Mouse (Mus musculus): ENCODE data around the gene Tmem126b. TPM values are rescaled to one million over a fixed set of nuclear protein-coding genes. Genes with fewer than 3 reads are reported as not detected.

Tmem126b gene
- 46.1 and 49.5 TPM in 2 replicates for polyA plus RNA-seq (2015; fragmentation: Nextera tagmentation; extraction: Ambion mirVana)

DNA sequence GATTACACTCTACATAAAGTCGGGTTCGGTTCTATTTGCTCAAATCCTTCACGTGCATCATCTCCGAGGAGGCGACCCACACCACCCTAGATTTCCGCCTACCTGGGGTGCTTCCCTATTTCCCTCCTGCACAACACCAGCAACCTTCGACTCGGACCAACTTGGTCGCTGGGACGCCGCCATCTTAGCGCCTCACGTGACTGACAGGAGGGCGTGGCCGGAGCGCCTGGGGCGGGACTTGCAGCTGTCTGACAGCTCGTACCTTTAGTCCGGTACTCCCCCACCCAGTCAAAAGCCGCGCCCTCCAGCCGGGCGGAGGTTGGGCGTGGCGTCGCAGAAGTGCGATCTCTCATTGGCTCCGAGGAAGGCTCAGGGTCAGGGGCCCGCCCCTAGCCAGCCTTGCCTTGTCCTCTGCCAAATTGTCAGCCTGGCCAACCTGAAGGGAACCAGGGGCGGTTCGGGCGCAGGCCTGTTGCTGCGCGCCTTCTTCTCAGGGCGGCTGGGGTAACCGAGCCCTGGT is at the start of gene Tmem126b:
TSS of gene Tmem126b (minus strand) at position 209 of the 520 bp plus-strand sequence.
- peak within 1 kb of the TSS; percentile 75 for H3K4me2 ChIP-seq
- H3K36me3 ChIP-seq (replicated peaks): no peaks in the 10 kb centered on the region
- H3K4me3 ChIP-seq: peak within 1 kb of the TSS; percentile 71
- H3K9me3 ChIP-seq: no peaks in the 10 kb centered on the region
- no peaks in the 10 kb centered on the region for H3K27me3 ChIP-seq (replicated peaks)
- peak within 1 kb of the TSS; percentile 72 for H3K9ac ChIP-seq
- peaks cover 14% of the 10 kb centered on the region for H3K4me1 ChIP-seq
- H3K27ac ChIP-seq: peak within 1 kb of the TSS; percentile 88
- ATAC-seq (replicated peaks): peak; percentile 100
- 0% methylated on average over 36 of the region's 36 CpGs for WGBS

DNA sequence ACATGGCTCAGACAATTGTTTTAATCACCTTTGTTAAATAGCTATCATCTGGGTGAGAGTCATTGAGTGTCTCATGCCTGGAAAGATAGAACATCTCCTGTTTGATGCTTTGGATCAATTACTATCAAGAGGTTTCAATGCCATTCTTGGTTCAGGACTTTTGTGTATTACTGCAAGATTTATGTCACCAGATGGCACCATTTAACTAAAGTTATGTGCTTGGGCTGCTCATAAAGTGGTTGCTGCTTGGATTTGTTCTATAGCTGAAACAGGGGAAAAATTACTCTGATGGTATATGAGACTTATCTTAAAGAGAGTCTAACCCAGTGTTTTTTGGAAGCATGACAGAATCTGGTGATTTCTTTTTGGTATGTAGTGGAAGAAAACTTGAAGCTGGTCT is 36.5 kb upstream of the Tmem126b start:
- Histone ChIP-seq H3K4me2 (no peak overlapping the region), H3K36me3 (replicated peaks) (no peaks in the 10 kb centered on the region), H3K27me3 (replicated peaks) (no peaks in the 10 kb centered on the region), H3K9me3 (no peaks in the 10 kb centered on the region), H3K4me1 (no peaks in the 10 kb centered on the region), H3K4me3 (no peak overlapping the region), H3K27ac (no peak overlapping the region), H3K9ac (no peak overlapping the region)
- ATAC-seq (replicated peaks): 0 out of 2 replicates have a peak, but pooled peaks have one; percentile 76

DNA sequence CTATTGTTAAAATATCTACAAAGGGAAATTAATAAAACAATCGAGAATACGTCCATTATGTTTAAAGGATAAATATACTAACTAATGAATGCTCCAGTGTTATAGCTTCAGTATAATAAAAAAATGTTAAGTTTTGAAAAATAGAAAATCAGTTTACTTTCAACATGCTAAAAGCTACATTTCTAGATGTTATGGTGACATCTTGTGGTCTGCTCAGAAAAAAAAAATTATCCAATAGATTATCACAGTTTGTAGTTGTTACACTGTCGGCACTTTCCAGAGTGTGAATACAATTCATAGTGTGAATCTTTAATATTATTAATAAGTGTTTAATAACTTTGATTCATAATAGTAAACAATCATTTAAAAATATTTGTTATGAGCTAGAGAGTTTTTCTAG is 32.3 kb upstream of the Tmem126b start:
- Histone ChIP-seq H3K27ac (no peak overlapping the region), H3K4me1 (no peaks in the 10 kb centered on the region), H3K27me3 (replicated peaks) (no peaks in the 10 kb centered on the region), H3K36me3 (replicated peaks) (no peaks in the 10 kb centered on the region), H3K9me3 (no peaks in the 10 kb centered on the region), H3K4me3 (no peak overlapping the region), H3K9ac (no peak overlapping the region), H3K4me2 (no peak overlapping the region)
- 81% methylated on average over 3 of the region's 3 CpGs for WGBS
- no peak for ATAC-seq (replicated peaks)

DNA sequence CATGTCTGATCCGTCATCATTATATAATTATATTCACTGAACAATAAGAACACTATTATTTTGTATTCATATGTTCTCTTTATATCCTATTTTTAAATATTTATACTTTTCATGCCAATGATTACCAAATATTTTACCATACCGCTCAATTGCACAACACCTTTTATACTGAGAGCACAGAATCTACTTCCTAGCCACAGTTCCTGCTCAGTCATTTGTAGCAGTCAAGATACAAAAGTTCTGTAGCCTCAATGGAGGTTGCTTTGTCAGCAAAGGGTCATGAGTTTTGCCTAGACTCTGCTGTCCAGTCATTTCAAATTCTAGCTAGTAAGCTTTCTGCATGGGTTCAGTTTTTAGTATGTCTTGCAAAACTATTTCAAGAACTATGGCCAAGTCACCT is 6.8 kb upstream of the Tmem126b start:
- no peak overlapping the region for H3K27ac ChIP-seq

DNA sequence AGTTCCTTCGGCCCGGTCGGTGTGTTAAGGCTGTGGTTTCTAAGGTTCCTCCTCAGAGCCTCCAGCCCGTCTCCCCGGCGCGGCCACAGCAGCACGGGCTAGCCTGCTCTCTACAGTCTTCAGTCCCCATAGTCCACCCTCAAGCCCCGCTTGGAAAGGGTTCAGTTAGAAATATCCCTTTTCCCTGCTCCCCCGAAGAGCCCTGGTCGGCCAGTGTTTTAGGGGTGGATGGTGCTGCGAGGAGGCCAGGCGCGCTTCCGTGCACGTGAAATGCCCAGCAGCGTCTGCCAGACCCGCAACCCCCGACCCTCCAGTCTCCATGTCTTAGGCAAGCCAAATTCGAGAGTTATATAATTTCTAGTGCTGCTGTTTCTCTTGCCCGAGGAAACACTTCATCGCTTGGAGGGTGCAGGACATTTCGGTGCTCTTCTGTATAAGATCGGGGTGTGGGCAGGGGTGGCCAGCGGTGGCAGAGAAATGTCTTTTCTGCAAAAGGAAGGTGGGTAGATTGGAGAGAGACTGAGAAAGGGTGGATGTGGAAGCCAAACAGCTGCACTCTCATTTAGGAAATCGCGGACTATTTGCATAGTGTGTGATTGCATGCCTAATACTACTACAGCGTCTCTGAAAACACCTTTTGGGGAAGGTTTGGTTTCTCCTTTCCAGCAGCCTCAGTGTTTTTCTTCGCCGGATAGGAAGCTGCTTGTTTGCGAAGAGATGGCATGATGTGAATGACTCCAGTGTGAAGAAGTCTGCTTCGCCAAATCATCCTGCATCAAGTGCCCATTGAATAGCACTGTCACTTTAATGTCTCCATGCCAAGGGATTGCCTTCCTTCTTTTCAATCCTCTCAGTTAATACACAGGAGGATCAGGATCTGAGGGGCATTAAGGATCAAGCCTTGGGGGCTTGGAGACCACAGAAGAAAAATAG is 778 bp upstream of the Tmem126b start, which contains the start of gene Dlg2:
TSS of gene Dlg2 (plus strand) at position 360 of the 933 bp plus-strand sequence.
- H3K27ac ChIP-seq: peak within 1 kb of the TSS; percentile 88
- ATAC-seq (replicated peaks): peak; percentile 89; the same call in 1 of the 2 replicates
- no peaks in the 10 kb centered on the region for H3K9me3 ChIP-seq
- no peaks in the 10 kb centered on the region for H3K27me3 ChIP-seq (replicated peaks)
- H3K36me3 ChIP-seq (replicated peaks): no peaks in the 10 kb centered on the region
- WGBS: under 1% methylated on average over 32 of the region's 32 CpGs
- peak within 1 kb of the TSS; percentile 71 for H3K4me3 ChIP-seq
- H3K4me2 ChIP-seq: peak within 1 kb of the TSS; percentile 75
- peak within 1 kb of the TSS; percentile 72 for H3K9ac ChIP-seq
- H3K4me1 ChIP-seq: peaks cover 14% of the 10 kb centered on the region

More for the DNA sequence above, 6.8 kb upstream of the Tmem126b start:
- Histone ChIP-seq H3K9ac (no peak overlapping the region), H3K4me2 (no peak overlapping the region), H3K4me3 (no peak overlapping the region), H3K27me3 (replicated peaks) (no peaks in the 10 kb centered on the region), H3K36me3 (replicated peaks) (no peaks in the 10 kb centered on the region), H3K9me3 (no peaks in the 10 kb centered on the region), H3K4me1 (no peaks in the 10 kb centered on the region)
- 97% methylated on average over 2 of the region's 2 CpGs for WGBS
- ATAC-seq (replicated peaks): no peak

DNA sequence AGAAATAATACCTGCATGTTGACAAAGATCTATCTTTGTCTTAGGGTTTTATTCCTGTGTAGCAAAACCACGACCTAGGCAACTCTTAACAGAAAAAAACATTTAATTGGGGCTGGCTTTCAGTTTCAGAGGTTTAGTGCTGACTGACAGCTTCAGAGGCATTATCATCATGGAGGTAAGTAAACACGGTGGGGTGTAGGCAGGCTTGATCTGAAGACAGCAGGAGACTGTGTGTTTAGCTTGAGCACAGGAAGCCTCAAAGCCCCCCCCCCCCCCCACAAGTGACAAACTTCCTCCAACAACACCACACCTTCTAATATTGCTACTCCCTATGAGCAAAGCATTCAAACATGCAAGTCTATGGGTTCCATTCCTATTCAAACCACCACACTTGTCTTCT is 2.3 kb downstream of the Tmem126b start:
- peaks cover 14% of the 10 kb centered on the region for H3K4me1 ChIP-seq
- H3K27me3 ChIP-seq (replicated peaks): no peaks in the 10 kb centered on the region
- no peak overlapping the region for H3K9ac ChIP-seq
- H3K27ac ChIP-seq: no peak overlapping the region
- no peak overlapping the region for H3K4me2 ChIP-seq
- H3K36me3 ChIP-seq (replicated peaks): peaks cover 6% of the 10 kb centered on the region; the same call in 1 of the 2 replicates
- WGBS: 70% methylated on average over 2 of the region's 2 CpGs
- H3K4me3 ChIP-seq: no peak overlapping the region
- no peaks in the 10 kb centered on the region for H3K9me3 ChIP-seq
- ATAC-seq (replicated peaks): no peak

DNA sequence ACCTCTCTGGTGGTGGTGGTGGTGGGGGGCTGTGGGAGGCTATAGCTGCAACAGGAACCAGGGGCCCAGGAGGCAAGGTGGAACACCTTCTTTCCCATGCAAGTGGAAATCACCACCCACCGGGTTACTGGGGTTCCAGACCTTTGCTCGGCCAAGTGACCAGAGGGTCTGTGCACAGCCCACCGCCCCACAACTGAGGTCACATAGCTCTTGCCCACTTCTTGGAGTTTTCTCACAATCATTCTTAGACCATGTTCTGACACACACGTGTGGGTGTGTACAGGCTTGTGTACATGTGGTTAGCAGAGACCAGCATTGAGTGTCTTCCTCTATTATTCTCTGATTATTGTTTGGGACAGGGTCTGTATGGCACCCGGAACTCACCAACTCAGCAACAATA is 14.4 kb downstream of the Tmem126b start:
- WGBS: 94% methylated on average over 5 of the region's 5 CpGs
- H3K9ac ChIP-seq: no peak overlapping the region
- H3K4me1 ChIP-seq: peaks cover 8% of the 10 kb centered on the region
- no peak overlapping the region for H3K27ac ChIP-seq
- no peaks in the 10 kb centered on the region for H3K9me3 ChIP-seq
- H3K36me3 ChIP-seq (replicated peaks): no peaks in the 10 kb centered on the region
- ATAC-seq (replicated peaks): no peak
- no peak overlapping the region for H3K4me3 ChIP-seq
- no peak overlapping the region for H3K4me2 ChIP-seq
- no peaks in the 10 kb centered on the region for H3K27me3 ChIP-seq (replicated peaks)

DNA sequence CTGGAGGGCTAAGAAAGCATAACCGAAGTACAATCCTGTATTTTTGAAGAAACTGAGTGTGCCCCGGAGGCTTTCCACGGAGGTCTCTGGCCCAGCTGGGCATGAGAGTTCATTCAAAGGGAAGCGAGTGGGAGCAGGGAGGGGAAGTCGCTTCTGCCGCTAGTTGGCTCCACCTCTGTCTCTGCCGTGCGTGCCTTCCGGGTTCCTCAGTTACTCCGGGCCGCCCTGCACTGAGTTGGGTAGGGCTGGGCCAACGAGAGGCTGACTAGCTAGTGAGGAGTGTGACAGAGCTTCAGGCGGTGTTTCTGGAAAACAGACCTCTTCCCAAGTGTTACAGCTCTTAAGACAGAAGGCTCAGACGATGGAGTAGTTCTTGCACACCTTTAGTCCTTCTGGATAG is 14.9 kb downstream of the Tmem126b start:
- H3K36me3 ChIP-seq (replicated peaks): no peaks in the 10 kb centered on the region
- no peak overlapping the region for H3K4me3 ChIP-seq
- H3K4me2 ChIP-seq: no peak overlapping the region
- H3K9me3 ChIP-seq: no peaks in the 10 kb centered on the region
- no peak overlapping the region for H3K9ac ChIP-seq
- H3K27ac ChIP-seq: no peak overlapping the region
- H3K27me3 ChIP-seq (replicated peaks): no peaks in the 10 kb centered on the region
- peaks cover 13% of the 10 kb centered on the region for H3K4me1 ChIP-seq
- ATAC-seq (replicated peaks): no peak
- 25% methylated on average over 14 of the region's 14 CpGs for WGBS

DNA sequence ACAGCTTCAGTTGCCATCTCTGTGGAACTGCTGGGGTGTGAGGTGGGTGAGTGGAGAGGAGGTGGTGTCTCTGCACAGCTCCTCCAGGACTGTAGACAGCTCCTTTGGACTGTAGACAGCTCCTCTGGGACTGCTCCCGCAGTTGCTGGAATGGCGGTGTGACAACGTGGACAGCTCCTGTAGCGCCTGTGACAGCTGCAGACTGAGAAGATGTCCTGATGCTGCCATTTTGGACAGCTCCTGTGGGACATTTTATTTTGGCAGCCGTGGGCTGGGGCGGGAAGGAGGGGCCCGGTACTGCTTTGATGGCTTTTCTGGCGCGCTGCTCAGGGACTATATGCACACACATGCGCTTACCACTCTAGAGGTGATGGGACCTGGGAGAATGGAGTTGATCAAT is 15.5 kb downstream of the Tmem126b start:
- H3K4me2 ChIP-seq: no peak overlapping the region
- H3K4me3 ChIP-seq: no peak overlapping the region
- WGBS: 59% methylated on average over 10 of the region's 10 CpGs

DNA sequence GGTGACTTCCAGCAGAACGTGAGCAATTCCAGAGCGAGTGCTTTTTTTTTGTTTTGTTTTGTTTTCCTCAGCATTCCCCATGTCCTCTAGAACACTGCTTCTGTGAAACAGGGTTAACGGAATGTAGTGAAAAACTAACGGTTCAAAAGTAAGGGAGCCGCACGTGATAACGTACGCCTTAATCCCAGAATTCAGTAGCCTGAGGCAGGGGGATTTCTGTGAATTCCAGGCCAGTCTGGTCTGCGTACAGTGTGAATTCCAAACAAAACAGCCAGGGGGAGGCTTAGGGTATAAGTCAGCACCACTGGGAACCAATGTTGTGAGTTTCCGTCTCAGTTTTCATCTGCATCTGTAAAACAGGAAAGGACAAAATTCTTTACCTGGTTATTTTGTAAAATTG is 18.3 kb downstream of the Tmem126b start:
- H3K4me3 ChIP-seq: peak overlapping the region; percentile 60
- peak overlapping the region; percentile 91 for H3K27ac ChIP-seq
- H3K4me2 ChIP-seq: peak overlapping the region; percentile 62
- peak; percentile 82 for ATAC-seq (replicated peaks)
- H3K27me3 ChIP-seq (replicated peaks): no peaks in the 10 kb centered on the region
- H3K9ac ChIP-seq: peak overlapping the region; percentile 71
- no peaks in the 10 kb centered on the region for H3K9me3 ChIP-seq
- H3K4me1 ChIP-seq: peaks cover 17% of the 10 kb centered on the region
- WGBS: 9% methylated on average over 10 of the region's 10 CpGs
- peaks cover 10% of the 10 kb centered on the region; the same call in 1 of the 2 replicates for H3K36me3 ChIP-seq (replicated peaks)

More for the DNA sequence above, 15.5 kb downstream of the Tmem126b start:
- Histone ChIP-seq H3K9me3 (no peaks in the 10 kb centered on the region), H3K27ac (no peak overlapping the region), H3K9ac (no peak overlapping the region), H3K4me1 (peaks cover 17% of the 10 kb centered on the region), H3K36me3 (replicated peaks) (no peaks in the 10 kb centered on the region), H3K27me3 (replicated peaks) (no peaks in the 10 kb centered on the region)
- ATAC-seq (replicated peaks): no peak

DNA sequence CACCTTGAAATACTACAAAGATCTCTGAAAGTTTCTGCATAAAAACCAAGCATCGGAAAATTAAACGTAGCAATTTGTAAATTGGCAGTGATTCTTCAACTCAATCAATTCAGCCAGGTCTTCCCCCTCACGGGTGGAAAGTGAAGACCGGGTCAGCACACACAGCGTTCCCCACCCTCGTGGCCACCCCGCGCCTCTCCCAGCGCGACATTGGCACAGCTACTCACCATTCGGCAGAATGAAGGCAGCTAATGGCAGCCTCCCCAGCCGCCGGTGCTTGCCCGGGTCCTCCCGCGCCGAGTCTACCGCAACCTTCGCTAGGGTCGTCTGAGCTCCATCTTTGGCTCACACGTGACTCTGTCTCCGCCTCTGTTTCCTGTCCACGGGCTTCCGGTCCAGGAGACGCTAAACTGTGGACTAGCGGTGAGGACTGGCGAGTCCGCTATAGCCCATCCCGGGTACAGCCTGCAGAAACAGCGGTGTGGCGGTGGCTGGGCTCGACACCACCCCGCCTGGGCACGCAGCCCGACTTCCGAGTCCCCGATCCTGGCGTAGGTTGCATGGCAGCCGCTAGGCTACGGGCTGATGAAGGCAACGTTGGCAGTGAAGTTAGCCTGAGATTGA is 18.8 kb downstream of the Tmem126b start, which contains the start of gene Tmem126a:
TSS of gene Tmem126a (minus strand) at position 385 of the 624 bp plus-strand sequence.
- 0% methylated on average over 41 of the region's 41 CpGs for WGBS

More for the DNA sequence above, 18.8 kb downstream of the Tmem126b start, which contains the start of gene Tmem126a:
- H3K4me3 ChIP-seq: peak within 1 kb of the TSS; percentile 60
- peak within 1 kb of the TSS; percentile 62 for H3K4me2 ChIP-seq
- H3K27ac ChIP-seq: peak within 1 kb of the TSS; percentile 91
- peak within 1 kb of the TSS; percentile 71 for H3K9ac ChIP-seq
- no peaks in the 10 kb centered on the region for H3K9me3 ChIP-seq
- peaks cover 17% of the 10 kb centered on the region for H3K4me1 ChIP-seq
- peaks cover 10% of the 10 kb centered on the region; the same call in 1 of the 2 replicates for H3K36me3 ChIP-seq (replicated peaks)
- ATAC-seq (replicated peaks): peak; percentile 99
- no peaks in the 10 kb centered on the region for H3K27me3 ChIP-seq (replicated peaks)
